Mouse (Mus musculus) spleen, adult 2 months (tissue): ENCODE measurements around the gene Map2k1. TPM values are rescaled to one million over a fixed set of nuclear protein-coding genes. Genes with fewer than 3 reads are reported as not detected.

Source experiments
- DNase-seq, 2 experiments: peaks; one replicate each; pipeline versions ENCODE4 v3.0.0 to v3.0.0-alpha.2; 2012 to 2021; ENCODE audit warnings: low spot score in 2 of 2, low read depth in 1 of 2
- H3K27ac ChIP-seq: fragments of 200-500 bp; 2 replicates; pipeline ENCODE4 v1.5.1; 2012; ENCODE audit warnings: low read length, inconsistent platforms; ENCODE audit not compliant: insufficient read depth
- H3K27me3 ChIP-seq: fragments of 200-500 bp; 2 replicates; pipeline ENCODE4 v1.6.1; 2012; ENCODE audit warnings: mild to moderate bottlenecking, moderate library complexity, low read length, inconsistent platforms; ENCODE audit not compliant: control insufficient read depth, insufficient read depth
- H3K36me3 ChIP-seq: fragments of 200-500 bp; 2 replicates; pipeline ENCODE4 v1.6.1; 2012; ENCODE audit warnings: mild to moderate bottlenecking, low read length, inconsistent platforms; ENCODE audit not compliant: control insufficient read depth, insufficient read depth
- H3K4me1 ChIP-seq: fragments of 200-500 bp; 2 replicates; pipeline ENCODE4 v1.6.1; 2011; ENCODE audit warnings: inconsistent platforms; ENCODE audit not compliant: control insufficient read depth, insufficient read depth, insufficient read length
- H3K4me3 ChIP-seq: fragments of 200-500 bp; 2 replicates; pipeline ENCODE4 v1.5.1; 2011; ENCODE audit warnings: mild to moderate bottlenecking, inconsistent platforms; ENCODE audit not compliant: insufficient read depth, insufficient read length; ENCODE audit errors: extremely low read depth
- CTCF ChIP-seq: fragments of 200-500 bp; IDR thresholded peaks from 2 replicates; pipeline ENCODE4 v1.5.1; 2011; ENCODE audit warnings: mild to moderate bottlenecking, inconsistent platforms; ENCODE audit not compliant: insufficient read depth, insufficient read length, insufficient replicate concordance; ENCODE audit errors: extremely low read depth
- POLR2A ChIP-seq: fragments of 200-500 bp; IDR thresholded peaks from 2 replicates; pipeline ENCODE4 v1.6.1; 2011; ENCODE audit warnings: low read depth, low read length, inconsistent platforms
- WGBS: fragments of 180-500 bp; shearing (Covaris S2); methylation state at CpG from one replicate; pipeline ENCODE4 v1.1.7; 2018; 5-methylcytosine and 5-hydroxymethylcytosine counted together
- polyA plus RNA-seq: library from polyadenylated mRNA; depleted of rRNA; stranded (reverse); fragments of >200 nt; gene quantifications from 2 replicates; pipeline ENCODE4 v1.2.3, GENCODE M21; 2012

Gene Map2k1
- polyA plus RNA-seq, 1 experiment, result 35.6 TPM

DNA sequence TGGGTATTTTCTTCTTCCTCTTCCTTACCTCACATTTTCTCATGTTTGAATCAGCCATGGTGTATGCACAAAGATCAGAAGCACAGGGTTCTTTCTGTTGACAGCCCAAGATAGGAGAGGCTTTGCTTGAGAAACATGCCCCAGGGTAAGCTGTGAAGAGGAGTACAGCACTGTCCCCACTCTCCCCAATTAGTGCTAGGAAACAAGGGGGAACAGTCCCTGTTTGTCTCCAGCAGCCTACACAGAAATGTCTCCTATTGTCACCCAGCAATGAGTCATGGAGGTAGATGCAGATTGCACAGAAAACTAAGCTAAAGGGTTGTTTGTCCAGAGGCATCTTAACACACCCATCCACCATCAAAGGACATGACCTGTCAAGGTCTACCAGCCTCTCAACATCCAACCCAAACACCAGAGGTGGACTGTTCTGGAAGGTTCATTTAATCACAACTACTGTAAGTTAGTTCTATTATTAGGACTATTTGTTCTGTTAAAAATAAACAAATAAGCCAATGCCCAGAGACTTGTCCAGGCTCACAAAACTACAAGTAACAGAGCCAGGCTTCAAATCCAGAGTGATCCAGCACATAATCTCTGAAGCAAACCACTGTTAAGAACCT, 3.2 kb downstream of the Map2k1 start:
- TF ChIP-seq CTCF (no peak), POLR2A (no peak)
- no peak for DNase-seq
- no peaks in the 10 kb centered on the region for H3K36me3 ChIP-seq
- peak overlapping the region; percentile 21; the same call in 1 of the 2 replicates for H3K27ac ChIP-seq
- H3K4me1 ChIP-seq, result peaks cover 9% of the 10 kb centered on the region; the same call in 1 of the 2 replicates
- no peak overlapping the region for H3K4me3 ChIP-seq
- H3K27me3 ChIP-seq, result no peaks in the 10 kb centered on the region

GRCm38 (mm10) chr9:64249371-64249770, 4.1 kb downstream of the Map2k1 start:
- WGBS, result 15% methylated on average over 1 of the region's 1 CpGs
- H3K4me3 ChIP-seq, result no peak overlapping the region
- H3K27ac ChIP-seq, result no peak overlapping the region
- H3K27me3 ChIP-seq, result no peaks in the 10 kb centered on the region
- peaks cover 12% of the 10 kb centered on the region; the same call in 1 of the 2 replicates for H3K4me1 ChIP-seq
- TF ChIP-seq POLR2A (no peak), CTCF (no peak)
- H3K36me3 ChIP-seq, result no peaks in the 10 kb centered on the region
- DNase-seq, result peak in 1 of 2 experiments; percentile 36

DNA sequence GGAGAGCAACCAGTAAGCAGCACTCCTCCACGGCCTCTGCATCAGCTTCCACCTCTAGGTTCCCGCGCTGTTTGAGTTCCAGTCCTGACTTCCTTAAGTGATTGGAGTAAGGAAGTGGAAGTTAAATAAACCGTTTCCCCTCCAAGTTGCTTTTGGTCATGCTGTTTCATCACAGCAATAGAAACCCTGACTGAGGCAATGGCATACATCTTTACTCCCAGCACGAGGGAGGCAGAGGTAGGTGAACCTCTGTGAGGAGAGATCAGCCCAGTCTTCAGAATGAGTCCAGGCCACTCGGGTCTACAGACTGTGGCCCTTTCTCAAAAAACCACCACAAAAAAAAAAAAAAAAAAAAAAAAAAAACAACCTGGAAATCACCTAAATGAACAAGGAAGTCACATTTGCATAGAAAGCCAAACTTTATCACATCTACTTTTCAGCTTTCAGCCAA, 11.0 kb downstream of the Map2k1 start:
- no peak overlapping the region for H3K4me3 ChIP-seq
- WGBS, result 29% methylated on average over 6 of the region's 6 CpGs
- H3K27me3 ChIP-seq, result no peaks in the 10 kb centered on the region
- H3K36me3 ChIP-seq, result no peaks in the 10 kb centered on the region
- DNase-seq, result peak; percentile 13 to 35
- H3K27ac ChIP-seq, result peak overlapping the region; percentile 89
- TF ChIP-seq POLR2A (no peak), CTCF (no peak)
- H3K4me1 ChIP-seq, result peaks cover 21% of the 10 kb centered on the region

GRCm38 (mm10) chr9:64240681-64241080, 12.8 kb downstream of the Map2k1 start:
- TF ChIP-seq CTCF (no peak), POLR2A (no peak)
- no peak overlapping the region for H3K4me3 ChIP-seq
- DNase-seq, result no peak
- 77% methylated on average over 8 of the region's 8 CpGs for WGBS
- H3K27ac ChIP-seq, result peak overlapping the region; percentile 51
- H3K36me3 ChIP-seq, result no peaks in the 10 kb centered on the region
- peaks cover 21% of the 10 kb centered on the region for H3K4me1 ChIP-seq
- no peaks in the 10 kb centered on the region for H3K27me3 ChIP-seq

DNA sequence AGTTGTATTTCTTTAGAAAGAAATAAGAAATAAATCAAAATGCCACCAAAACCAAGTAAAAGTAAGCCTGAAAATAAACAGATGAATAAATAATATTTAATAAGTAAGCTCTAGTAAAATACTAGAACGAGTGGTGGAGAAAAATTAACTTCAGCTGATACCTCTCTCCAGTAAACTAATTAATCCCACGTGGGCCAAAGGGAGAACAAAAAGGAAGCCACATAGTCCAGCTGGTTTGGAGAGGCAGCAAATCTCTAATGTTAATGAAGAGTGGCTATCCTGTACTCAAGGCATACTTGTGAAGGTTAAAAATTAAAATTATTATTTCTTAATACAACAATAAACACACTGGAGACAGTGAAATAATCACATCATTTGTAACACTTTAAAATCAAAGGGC, 13.3 kb downstream of the Map2k1 start:
- no peak for DNase-seq
- H3K27me3 ChIP-seq, result no peaks in the 10 kb centered on the region
- H3K36me3 ChIP-seq, result no peaks in the 10 kb centered on the region
- H3K4me3 ChIP-seq, result no peak overlapping the region
- peaks cover 21% of the 10 kb centered on the region for H3K4me1 ChIP-seq
- no peak overlapping the region for H3K27ac ChIP-seq
- TF ChIP-seq CTCF, result no peak
- no peak for TF ChIP-seq POLR2A
- 74% methylated on average over 2 of the region's 2 CpGs for WGBS

DNA sequence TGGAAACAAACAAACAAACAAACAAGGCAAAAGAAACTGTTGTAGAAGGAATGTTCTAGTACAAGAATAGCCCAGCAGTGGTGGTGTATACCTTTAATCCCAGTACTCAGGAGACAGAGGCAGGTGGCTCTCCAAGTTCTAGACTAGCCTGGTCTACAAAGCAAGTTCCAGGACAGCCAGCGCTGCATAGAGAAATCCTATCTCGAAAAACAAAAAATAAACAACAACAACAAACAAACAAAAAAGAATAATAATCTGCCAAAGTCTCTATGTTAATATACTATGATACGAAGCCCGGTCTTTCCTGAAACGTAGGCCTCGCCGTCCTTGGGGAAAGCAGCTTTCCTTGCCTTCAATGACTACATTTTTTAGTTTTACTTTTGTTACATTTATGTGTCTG, 17.4 kb downstream of the Map2k1 start:
- Histone ChIP-seq H3K4me1 (peaks cover 4% of the 10 kb centered on the region; the same call in 1 of the 2 replicates), H3K27me3 (no peaks in the 10 kb centered on the region), H3K4me3 (no peak overlapping the region), H3K27ac (no peak overlapping the region), H3K36me3 (peaks cover 2% of the 10 kb centered on the region; the same call in 1 of the 2 replicates)
- DNase-seq, result no peak
- no peak for TF ChIP-seq POLR2A
- no peak for TF ChIP-seq CTCF
- 97% methylated on average over 7 of the region's 7 CpGs for WGBS

- peaks cover 2% of the 10 kb centered on the region; the same call in 1 of the 2 replicates for H3K36me3 ChIP-seq
- no peak for DNase-seq
- no peaks in the 10 kb centered on the region for H3K27me3 ChIP-seq
- TF ChIP-seq CTCF, result no peak
- TF ChIP-seq POLR2A, result no peak
- H3K4me3 ChIP-seq, result no peak within 1 kb of the TSS
- no peaks in the 10 kb centered on the region for H3K4me1 ChIP-seq
- no peak within 1 kb of the TSS for H3K27ac ChIP-seq
- WGBS, result 94% methylated on average over 8 of the region's 8 CpGs
Measured at GRCm38 (mm10) chr9:64234768-64235435, 18.5 kb downstream of the Map2k1 start, which contains the start of gene Uchl4. Uchl4 (plus strand) TSS chr9:64235201.
